Mouse (Mus musculus) frontal cortex, postnatal 10 days (tissue): ENCODE measurements around the gene Nr1d1.
A peak's percentile ranks its signal among the peaks of the same experiment; 100 is the strongest.

Experiments used
- DNase-seq, 2 experiments: peaks; one replicate each; pipeline ENCODE4 v3.0.0; 2022; ENCODE audit warnings: low spot score in 2 of 2, mixed read lengths in 1 of 2

Gene Nr1d1

GRCm38 (mm10) chr11:98774582-98775347 lies at the start of gene Nr1d1:
Gene Nr1d1, minus strand, starts transcription at chr11:98775333.
- no peak for DNase-seq

- no peak for DNase-seq
Observed at GRCm38 (mm10) chr11:98820968-98821367, 45.8 kb upstream of the Nr1d1 start.

- no peak for DNase-seq
Observed at GRCm38 (mm10) chr11:98816706-98817239, 41.6 kb upstream of the Nr1d1 start.

GRCm38 (mm10) chr11:98810686-98811085 lies 35.6 kb upstream of the Nr1d1 start:
- DNase-seq: no peak

- peak; percentile 99 for DNase-seq
Observed at GRCm38 (mm10) chr11:98809457-98810290, 34.5 kb upstream of the Nr1d1 start.

GRCm38 (mm10) chr11:98808417-98808816 lies 33.3 kb upstream of the Nr1d1 start:
- DNase-seq: no peak

GRCm38 (mm10) chr11:98804605-98805004 lies 29.5 kb upstream of the Nr1d1 start, which contains the start of gene Casc3:
Gene Casc3, plus strand, starts transcription at chr11:98804905.
- DNase-seq: no peak

GRCm38 (mm10) chr11:98797909-98798308 lies 22.8 kb upstream of the Nr1d1 start:
- DNase-seq: no peak

- DNase-seq: no peak
Observed at GRCm38 (mm10) chr11:98797306-98797705, 22.2 kb upstream of the Nr1d1 start.

- DNase-seq: peak; percentile 66 to 75
Observed at GRCm38 (mm10) chr11:98796515-98797216, 21.5 kb upstream of the Nr1d1 start.

GRCm38 (mm10) chr11:98795714-98796514 lies 20.8 kb upstream of the Nr1d1 start:
- DNase-seq: peak; percentile 53 to 57

- DNase-seq: peak; percentile 81 to 90
Observed at GRCm38 (mm10) chr11:98795015-98795713, 20.0 kb upstream of the Nr1d1 start, which contains the start of gene Msl1. Gene Msl1, plus strand, starts transcription at chr11:98795516.

- peak in 1 of 2 experiments; percentile 64 for DNase-seq
Observed at GRCm38 (mm10) chr11:98794469-98795014, 19.4 kb upstream of the Nr1d1 start.

GRCm38 (mm10) chr11:98792081-98792480 lies 16.9 kb upstream of the Nr1d1 start:
- no peak for DNase-seq

GRCm38 (mm10) chr11:98791448-98791847 lies 16.3 kb upstream of the Nr1d1 start:
- DNase-seq: no peak

- DNase-seq: no peak
Observed at GRCm38 (mm10) chr11:98790631-98791205, 15.6 kb upstream of the Nr1d1 start.

- DNase-seq: no peak
Observed at GRCm38 (mm10) chr11:98789824-98790223, 14.7 kb upstream of the Nr1d1 start.

- peak in 1 of 2 experiments; percentile 36 for DNase-seq
Observed at GRCm38 (mm10) chr11:98789219-98789807, 14.2 kb upstream of the Nr1d1 start.
